Mouse (Mus musculus): ENCODE measurements around the gene Pus7l. TPM values are rescaled to one million over a fixed set of nuclear protein-coding genes. Genes with fewer than 3 reads are reported as not detected.
A peak's percentile ranks its signal among the peaks of the same experiment; 100 is the strongest.

Pus7l gene
- total and polyA plus RNA-seq, 3 experiments: 33.2 to 51.2 (median 40.6) TPM

GRCm38 (mm10) chr15:94478706-94479105 lies 64.6 kb downstream of the Pus7l start (continued):
- TF ChIP-seq NELFE (IDR thresholded peaks at IDR 0.05; ENCODE audit: low read depth, low read length) (0 out of 2 replicates have a peak, but pooled peaks have one; percentile 40), CTCF (IDR thresholded peaks at IDR 0.05 in 2 of 3, conservative IDR thresholded peaks at IDR 0.05 in 1 of 3; ENCODE audit: control insufficient read depth in 1 of 3, insufficient read depth in 1 of 3, low read depth in 2 of 3, low read length in 3 of 3, poor library complexity in 1 of 3, severe bottlenecking in 1 of 3) (no peak), MAZ (IDR thresholded peaks at IDR 0.05; ENCODE audit: low read depth, low read length) (0 out of 2 replicates have a peak, but pooled peaks have one; percentile 33)

- Histone ChIP-seq H3K27ac (ENCODE audit: control insufficient read depth, low read depth, low read length) (peak overlapping the region; percentile 95), H3K79me2 (ENCODE audit: control insufficient read depth, insufficient read depth, low read length, poor library complexity) (no peaks in the 10 kb centered on the region), H3K4me1 (ENCODE audit: control insufficient read depth in 1 of 2, insufficient read depth in 2 of 2, low read length in 2 of 2) (peaks cover 35 to 38% of the 10 kb centered on the region in 2 experiments), H3K4me3 (ENCODE audit: control insufficient read depth in 1 of 2, insufficient read depth in 1 of 2, low read depth in 2 of 2, low read length in 2 of 2) (no peak overlapping the region), H3K27me3 (ENCODE audit: control insufficient read depth in 1 of 2, insufficient read depth in 2 of 2, low read length in 2 of 2) (no peaks in the 10 kb centered on the region), H3K36me3 (ENCODE audit: control insufficient read depth in 1 of 2, insufficient read depth in 2 of 2, low read length in 2 of 2) (peaks cover 0 to 42% of the 10 kb centered on the region in 2 experiments; a peak in 2 of 4 replicates), H3K9me3 (replicated peaks; ENCODE audit: insufficient read depth, low read length) (no peaks in the 10 kb centered on the region), H3K9ac (ENCODE audit: control insufficient read depth, low read depth, low read length, poor library complexity, severe bottlenecking) (0 out of 2 replicates have a peak overlapping the region, but pooled peaks have one; percentile 10)
- TF ChIP-seq POLR2AphosphoS2 (IDR thresholded peaks at IDR 0.05; ENCODE audit: low read length): no peak
- 0 out of 2 replicates have a peak, but pooled peaks have one; percentile 33 for TF ChIP-seq TAL1 (IDR thresholded peaks at IDR 0.05; ENCODE audit: low read length)
- TF ChIP-seq HCFC1 (IDR thresholded peaks at IDR 0.05; ENCODE audit: low read depth, low read length): no peak
- 0 out of 2 replicates have a peak, but pooled peaks have one; percentile 65 for TF ChIP-seq CHD1 (IDR thresholded peaks at IDR 0.05; ENCODE audit: low read depth, low read length)
- no peak for TF ChIP-seq POLR2A (IDR thresholded peaks at IDR 0.05; ENCODE audit: control insufficient read depth in 1 of 2, insufficient read depth in 1 of 2, low read depth in 1 of 2, low read length in 2 of 2, poor library complexity in 1 of 2)
- peak; percentile 52 to 74; a peak in 3 of 4 replicates for TF ChIP-seq EP300 (IDR thresholded peaks at IDR 0.05; ENCODE audit: low read depth in 1 of 2, low read length in 2 of 2)
- peak; percentile 31; the same call in 1 of the 2 replicates for TF ChIP-seq GATA1 (IDR thresholded peaks at IDR 0.05; ENCODE audit: low read depth, low read length)
- TF ChIP-seq POLR2AphosphoS5 (IDR thresholded peaks at IDR 0.05; ENCODE audit: borderline replicate concordance, low read depth, low read length): no peak
- TF ChIP-seq SIN3A (IDR thresholded peaks at IDR 0.05; ENCODE audit: low read length): peak; percentile 50
- DNase-seq (ENCODE audit: low read depth, low spot score): peak; percentile 77
Observed at GRCm38 (mm10) chr15:94477287-94477686, 66.1 kb downstream of the Pus7l start.

- H3K27ac ChIP-seq (ENCODE audit: control insufficient read depth, low read depth, low read length): no peak overlapping the region
- no peaks in the 10 kb centered on the region for H3K27me3 ChIP-seq (ENCODE audit: control insufficient read depth in 1 of 2, insufficient read depth in 2 of 2, low read length in 2 of 2)
- no peaks in the 10 kb centered on the region for H3K9me3 ChIP-seq (replicated peaks; ENCODE audit: insufficient read depth, low read length)
- H3K4me1 ChIP-seq (ENCODE audit: control insufficient read depth in 1 of 2, insufficient read depth in 2 of 2, low read length in 2 of 2): peaks cover 29 to 31% of the 10 kb centered on the region in 2 experiments
- H3K4me3 ChIP-seq (ENCODE audit: control insufficient read depth in 1 of 2, insufficient read depth in 1 of 2, low read depth in 2 of 2, low read length in 2 of 2): no peak overlapping the region
- no peak for DNase-seq (ENCODE audit: low read depth, low spot score)
- H3K36me3 ChIP-seq (ENCODE audit: control insufficient read depth in 1 of 2, insufficient read depth in 2 of 2, low read length in 2 of 2): peaks cover 0 to 35% of the 10 kb centered on the region in 2 experiments; a peak in 2 of 4 replicates
- TF ChIP-seq SIN3A (IDR thresholded peaks at IDR 0.05; ENCODE audit: low read length) (no peak), USF2 (IDR thresholded peaks at IDR 0.05; ENCODE audit: borderline replicate concordance in 1 of 2, insufficient read depth in 1 of 2, low read depth in 1 of 2, low read length in 2 of 2) (no peak), KAT2A (conservative IDR thresholded peaks at IDR 0.05; ENCODE audit: low read depth, low read length) (no peak), ETS1 (IDR thresholded peaks at IDR 0.05; ENCODE audit: low read depth, low read length) (no peak), BHLHE40 (IDR thresholded peaks at IDR 0.05; ENCODE audit: borderline replicate concordance, low read depth, low read length) (no peak), UBTF (IDR thresholded peaks at IDR 0.05; ENCODE audit: borderline replicate concordance, insufficient read depth, low read depth, low read length) (no peak), CTCF (IDR thresholded peaks at IDR 0.05 in 2 of 3, conservative IDR thresholded peaks at IDR 0.05 in 1 of 3; ENCODE audit: control insufficient read depth in 1 of 3, insufficient read depth in 1 of 3, low read depth in 2 of 3, low read length in 3 of 3, poor library complexity in 1 of 3, severe bottlenecking in 1 of 3) (no peak), RAD21 (IDR thresholded peaks at IDR 0.05; ENCODE audit: low read depth, low read length) (no peak), JUND (IDR thresholded peaks at IDR 0.05; ENCODE audit: low read depth, low read length) (no peak), MXI1 (IDR thresholded peaks at IDR 0.05; ENCODE audit: low read depth, low read length) (no peak), TAL1 (IDR thresholded peaks at IDR 0.05; ENCODE audit: low read length) (no peak), POLR2A (IDR thresholded peaks at IDR 0.05; ENCODE audit: control insufficient read depth in 1 of 2, insufficient read depth in 1 of 2, low read depth in 1 of 2, low read length in 2 of 2, poor library complexity in 1 of 2) (no peak), E2F4 (IDR thresholded peaks at IDR 0.05; ENCODE audit: borderline replicate concordance, low read depth, low read length) (no peak), EP300 (IDR thresholded peaks at IDR 0.05; ENCODE audit: low read depth in 1 of 2, low read length in 2 of 2) (no peak), ELF1 (IDR thresholded peaks at IDR 0.05; ENCODE audit: low read depth, low read length) (no peak), TBP (IDR thresholded peaks at IDR 0.05; ENCODE audit: low read depth, low read length) (no peak), GATA1 (IDR thresholded peaks at IDR 0.05; ENCODE audit: low read depth, low read length) (no peak), ZC3H11A (IDR thresholded peaks at IDR 0.05; ENCODE audit: low read depth, low read length) (no peak), MAX (IDR thresholded peaks at IDR 0.05; ENCODE audit: low read length) (no peak)
- H3K9ac ChIP-seq (ENCODE audit: control insufficient read depth, low read depth, low read length, poor library complexity, severe bottlenecking): no peak overlapping the region
- H3K79me2 ChIP-seq (ENCODE audit: control insufficient read depth, insufficient read depth, low read length, poor library complexity): no peaks in the 10 kb centered on the region
Observed at GRCm38 (mm10) chr15:94475975-94476374, 67.4 kb downstream of the Pus7l start.

Measured in MEL (cell line).